Mouse (Mus musculus) mesoderm, embryonic 11.5 days (tissue): ENCODE measurements around the gene Acox2.
"Not testable (repeated sequence)": the region's sequence is repeated elsewhere in the genome, so short reads cannot be mapped to it uniquely, and the experiment has no call there.

Experiments used
- DNase-seq: peaks from one replicate; pipeline ENCODE4 v3.0.0-alpha.2; 2012; ENCODE audit warnings: low read depth, low spot score

Acox2 gene

GRCm38 (mm10) chr14:8259166-8259565 lies at the start of gene Acox2:
Acox2 (minus strand) TSS chr14:8259353.
- no peak for DNase-seq

GRCm38 (mm10) chr14:8308650-8309049 lies 49.5 kb upstream of the Acox2 start:
- DNase-seq: no peak

GRCm38 (mm10) chr14:8306884-8307283 lies 47.7 kb upstream of the Acox2 start:
- DNase-seq: no peak

- no peak for DNase-seq
Measured at GRCm38 (mm10) chr14:8305014-8305413, 45.9 kb upstream of the Acox2 start.

GRCm38 (mm10) chr14:8304082-8304481 lies 44.9 kb upstream of the Acox2 start:
- no peak for DNase-seq

GRCm38 (mm10) chr14:8302687-8303086 lies 43.5 kb upstream of the Acox2 start:
- DNase-seq: no peak

GRCm38 (mm10) chr14:8300281-8300680 lies 41.1 kb upstream of the Acox2 start:
- DNase-seq: peak; percentile 71

GRCm38 (mm10) chr14:8297889-8298293 lies 38.7 kb upstream of the Acox2 start:
- no peak for DNase-seq

GRCm38 (mm10) chr14:8294257-8294656 lies 35.1 kb upstream of the Acox2 start:
- DNase-seq: no peak

- not testable (repeated sequence) for DNase-seq
Measured at GRCm38 (mm10) chr14:8286595-8286994, 27.4 kb upstream of the Acox2 start.

- DNase-seq: peak; percentile 19
Measured at GRCm38 (mm10) chr14:8283784-8284183, 24.6 kb upstream of the Acox2 start.

GRCm38 (mm10) chr14:8271281-8271680 lies 12.1 kb upstream of the Acox2 start:
- DNase-seq: not testable (repeated sequence)

- DNase-seq: no peak
Measured at GRCm38 (mm10) chr14:8264378-8264777, 5.2 kb upstream of the Acox2 start.

- no peak for DNase-seq
Measured at GRCm38 (mm10) chr14:8262242-8262641, 3.1 kb upstream of the Acox2 start.

GRCm38 (mm10) chr14:8260214-8260613 lies 1.1 kb upstream of the Acox2 start:
- no peak for DNase-seq

GRCm38 (mm10) chr14:8258752-8259151 lies 401 bp downstream of the Acox2 start:
- no peak for DNase-seq

GRCm38 (mm10) chr14:8258335-8258627 lies 872 bp downstream of the Acox2 start:
- no peak for DNase-seq

GRCm38 (mm10) chr14:8257521-8258334 lies 1.4 kb downstream of the Acox2 start:
- no peak for DNase-seq

- no peak for DNase-seq
Measured at GRCm38 (mm10) chr14:8256881-8257280, 2.3 kb downstream of the Acox2 start.

- DNase-seq: no peak
Measured at GRCm38 (mm10) chr14:8256072-8256471, 3.1 kb downstream of the Acox2 start.

- DNase-seq: peak; percentile 57
Measured at GRCm38 (mm10) chr14:8255076-8255729, 4.0 kb downstream of the Acox2 start.

GRCm38 (mm10) chr14:8251330-8251885 lies 7.7 kb downstream of the Acox2 start:
- no peak for DNase-seq
